Mouse (Mus musculus) ES-Bruce4 (cell line): ENCODE measurements at regions not wholly inside any gene's neighbourhood (a gene's known extent, or its start where the extent isn't known, plus 50 kb on each side); places are given as distances from the start of the nearest gene placed in this dataset.

ENCODE experiments used
- H3K27ac ChIP-seq: 2 replicates; pipeline ENCODE4 v1.5.1; 2012; ENCODE audit warnings: low read length, inconsistent platforms; ENCODE audit not compliant: insufficient read depth
- H3K27me3 ChIP-seq: 2 replicates; pipeline ENCODE4 v1.6.1; 2012; ENCODE audit warnings: mild to moderate bottlenecking, low read length, inconsistent platforms; ENCODE audit not compliant: control insufficient read depth, poor library complexity, insufficient read depth, severe bottlenecking
- H3K36me3 ChIP-seq: 2 replicates; pipeline ENCODE4 v1.6.1; 2012; ENCODE audit warnings: inconsistent platforms, mild to moderate bottlenecking, low read length, moderate library complexity; ENCODE audit not compliant: control insufficient read depth, poor library complexity, insufficient read depth, severe bottlenecking
- H3K4me1 ChIP-seq: one replicate; pipeline ENCODE4 v1.8.1; 2011; ENCODE audit warnings: low read length; ENCODE audit not compliant: control insufficient read depth, insufficient read depth
- H3K4me3 ChIP-seq: 2 replicates; pipeline ENCODE4 v1.5.1; 2011; ENCODE audit warnings: low read depth, mild to moderate bottlenecking, low read length
- H3K9ac ChIP-seq: 2 replicates; pipeline ENCODE4 v1.6.1; 2012; ENCODE audit warnings: low read depth, mild to moderate bottlenecking, inconsistent platforms; ENCODE audit not compliant: poor library complexity, severe bottlenecking
- H3K9me3 ChIP-seq: replicated peaks from 2 replicates; pipeline ENCODE4 v1.6.1; 2012; ENCODE audit warnings: mild to moderate bottlenecking, low read length, inconsistent platforms; ENCODE audit not compliant: control insufficient read depth, poor library complexity, insufficient read depth, severe bottlenecking
- CTCF ChIP-seq: IDR thresholded peaks from one replicate; pipeline ENCODE4 v1.8.1; 2011; ENCODE audit warnings: low read depth, low read length
- EP300 ChIP-seq: IDR thresholded peaks from 2 replicates; pipeline ENCODE4 v1.6.1; 2011; ENCODE audit warnings: low read depth, low read length; ENCODE audit not compliant: insufficient read depth
- POLR2A ChIP-seq: IDR thresholded peaks from one replicate; pipeline ENCODE4 v1.8.1; 2011; ENCODE audit warnings: low read length; ENCODE audit not compliant: insufficient read depth

DNA sequence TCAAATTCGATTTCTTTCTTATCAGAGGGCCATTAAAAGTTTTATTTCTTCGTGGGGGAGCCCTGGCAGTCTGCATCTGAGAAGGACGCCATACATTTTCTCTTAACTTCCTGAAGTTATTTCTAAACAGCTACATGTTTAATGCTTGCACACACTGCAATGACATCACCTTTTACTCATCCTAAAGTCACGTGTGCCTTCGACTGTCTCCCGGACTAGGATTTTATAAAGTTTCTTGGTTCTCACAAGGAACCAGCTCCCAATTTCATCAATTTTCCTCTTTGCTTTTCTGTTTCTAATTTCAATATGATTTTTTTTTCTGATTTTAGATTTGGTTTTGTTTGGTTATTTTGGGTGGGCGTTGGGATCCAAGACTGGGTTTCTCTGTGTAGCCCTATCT lies 73.8 kb upstream of the Lrig3 start:
- Histone ChIP-seq H3K9ac (no peak overlapping the region), H3K4me1 (no peaks in the 10 kb centered on the region), H3K4me3 (no peak overlapping the region), H3K27ac (no peak overlapping the region), H3K27me3 (no peaks in the 10 kb centered on the region), H3K9me3 (no peaks in the 10 kb centered on the region), H3K36me3 (no peaks in the 10 kb centered on the region)
- TF ChIP-seq POLR2A (no peak), CTCF (no peak), EP300 (no peak)

DNA sequence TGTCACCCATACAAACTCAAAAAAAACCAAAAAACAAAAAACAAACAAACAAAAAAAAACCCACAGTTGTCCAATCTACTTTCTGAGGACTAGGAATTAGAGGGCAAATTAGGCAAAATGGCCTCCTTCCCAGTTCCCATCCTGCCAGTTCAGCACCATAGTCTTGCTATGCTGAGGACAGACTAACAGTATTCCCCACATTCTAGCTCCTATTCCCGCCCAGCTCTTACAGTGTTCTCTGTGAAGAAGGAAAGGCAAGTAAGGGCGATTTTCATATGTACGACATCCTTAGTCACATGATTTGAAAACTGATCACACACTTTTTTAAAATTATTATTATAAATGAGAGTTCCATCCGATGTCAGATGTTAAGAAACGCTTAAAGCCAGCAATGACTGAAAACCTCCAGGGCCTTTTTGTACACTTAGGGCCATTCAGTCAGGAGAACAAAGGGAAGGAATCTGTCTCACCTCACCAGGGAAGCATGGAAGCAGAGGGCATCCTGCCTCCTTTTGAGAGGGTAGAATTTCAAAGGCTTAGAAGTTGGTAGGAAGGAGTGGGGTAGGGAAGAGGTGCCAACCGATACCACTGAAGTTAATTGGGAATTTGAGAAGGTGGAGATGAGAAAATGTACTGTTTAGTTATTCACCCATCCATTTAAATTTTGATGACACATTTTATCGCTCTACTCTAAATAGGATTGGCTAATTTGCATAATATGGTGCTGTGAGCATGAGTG lies 70.1 kb upstream of the Lrig3 start:
- Histone ChIP-seq H3K9ac (no peak overlapping the region), H3K4me3 (no peak overlapping the region), H3K27me3 (no peaks in the 10 kb centered on the region), H3K27ac (no peak overlapping the region), H3K4me1 (no peaks in the 10 kb centered on the region), H3K36me3 (no peaks in the 10 kb centered on the region), H3K9me3 (no peaks in the 10 kb centered on the region)
- no peak for TF ChIP-seq CTCF
- no peak for TF ChIP-seq POLR2A
- no peak for TF ChIP-seq EP300

DNA sequence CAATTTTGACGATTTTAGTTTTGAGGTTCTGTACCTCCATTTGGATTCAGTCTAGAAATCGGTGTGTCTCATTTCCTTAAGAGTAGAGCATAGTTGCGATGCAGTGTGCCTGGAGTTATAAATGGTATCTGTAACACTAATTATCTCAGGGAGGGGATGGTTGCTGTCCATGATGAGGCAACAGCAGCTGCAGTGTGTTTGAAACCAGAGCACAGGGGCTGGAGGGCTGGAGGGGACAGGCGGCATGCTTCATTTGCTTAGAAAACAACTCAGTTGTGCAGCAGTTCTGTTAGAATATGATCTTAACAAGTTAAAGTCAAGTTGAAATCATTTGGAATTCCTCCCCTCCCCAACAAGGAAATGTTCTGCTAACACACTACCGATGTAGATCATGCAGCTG lies 69.3 kb upstream of the Lrig3 start:
- Histone ChIP-seq H3K27ac (no peak overlapping the region), H3K9ac (no peak overlapping the region)

DNA sequence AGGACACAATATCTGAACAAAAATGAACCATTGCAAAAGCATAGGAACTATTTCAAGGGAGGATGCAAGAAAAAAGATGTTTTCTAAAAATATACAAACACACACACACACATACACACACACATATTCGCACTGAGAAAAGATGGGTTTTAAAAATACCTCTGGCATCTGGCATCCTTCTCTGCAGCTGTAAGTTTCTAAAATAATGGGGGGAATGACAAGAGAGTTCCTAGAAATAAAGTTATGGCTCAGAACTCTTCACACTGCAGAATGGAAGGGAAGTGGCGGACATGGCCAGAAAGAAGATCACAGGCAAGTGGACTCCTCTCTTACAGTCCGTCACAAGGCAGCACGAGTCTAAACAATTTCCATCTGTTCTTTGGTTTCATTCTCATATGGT lies 66.5 kb upstream of the Lrig3 start:
- Histone ChIP-seq H3K27ac (no peak overlapping the region), H3K27me3 (no peaks in the 10 kb centered on the region), H3K4me3 (no peak overlapping the region), H3K36me3 (no peaks in the 10 kb centered on the region), H3K9me3 (no peaks in the 10 kb centered on the region), H3K9ac (no peak overlapping the region), H3K4me1 (no peaks in the 10 kb centered on the region)
- TF ChIP-seq CTCF (no peak), POLR2A (no peak), EP300 (no peak)

More for the DNA sequence above, 69.3 kb upstream of the Lrig3 start:
- Histone ChIP-seq H3K27me3 (no peaks in the 10 kb centered on the region), H3K4me3 (no peak overlapping the region), H3K36me3 (no peaks in the 10 kb centered on the region), H3K4me1 (no peaks in the 10 kb centered on the region), H3K9me3 (no peaks in the 10 kb centered on the region)
- no peak for TF ChIP-seq CTCF
- no peak for TF ChIP-seq EP300
- no peak for TF ChIP-seq POLR2A

DNA sequence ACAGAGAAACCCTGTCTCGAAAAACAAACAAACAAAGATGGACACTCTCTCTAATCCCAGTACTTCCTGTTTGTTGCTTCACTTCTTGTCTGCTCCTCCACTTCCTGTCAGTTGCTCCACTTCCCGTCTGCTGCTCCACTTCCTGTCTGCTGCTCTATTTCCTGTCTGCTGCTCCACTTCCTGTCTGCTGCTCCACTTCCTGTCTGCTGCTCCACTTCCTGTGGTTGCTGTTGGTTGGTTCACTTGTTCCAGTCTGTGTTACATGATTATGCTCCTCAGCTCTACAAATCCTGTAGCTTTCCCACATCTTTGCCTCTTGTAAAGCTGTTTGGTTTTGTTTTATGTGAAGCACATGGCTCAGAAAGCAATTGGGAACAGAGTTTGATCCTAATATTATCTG lies 65.4 kb upstream of the Lrig3 start:
- Histone ChIP-seq H3K9me3 (no peaks in the 10 kb centered on the region), H3K27ac (no peak overlapping the region), H3K36me3 (no peaks in the 10 kb centered on the region), H3K9ac (no peak overlapping the region), H3K4me3 (no peak overlapping the region), H3K4me1 (no peaks in the 10 kb centered on the region), H3K27me3 (no peaks in the 10 kb centered on the region)
- TF ChIP-seq CTCF = no peak
- no peak for TF ChIP-seq POLR2A
- TF ChIP-seq EP300 = no peak

DNA sequence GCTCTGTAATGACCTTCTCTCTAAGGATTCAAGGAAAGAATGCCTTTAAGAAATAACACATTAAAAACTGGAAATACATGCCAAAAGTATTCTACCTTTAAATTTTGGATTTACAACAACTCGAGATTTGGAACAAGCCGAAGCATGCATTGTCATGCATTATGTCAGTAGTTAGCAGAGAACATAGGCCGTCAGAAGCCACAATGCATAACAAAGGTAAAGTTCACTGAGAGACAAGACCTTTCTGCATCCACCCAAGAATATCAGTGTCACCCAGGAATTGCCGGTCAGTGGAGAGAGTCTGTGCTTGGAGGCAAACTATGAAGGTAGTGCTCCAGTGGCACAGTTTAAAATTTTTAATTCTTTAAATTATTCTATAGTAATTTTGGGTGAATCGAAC lies 63.3 kb upstream of the Lrig3 start:
- TF ChIP-seq EP300 (no peak), POLR2A (no peak), CTCF (no peak)
- no peaks in the 10 kb centered on the region for H3K4me1 ChIP-seq
- no peak overlapping the region for H3K4me3 ChIP-seq
- no peaks in the 10 kb centered on the region for H3K27me3 ChIP-seq
- H3K36me3 ChIP-seq = no peaks in the 10 kb centered on the region
- no peak overlapping the region for H3K9ac ChIP-seq
- H3K27ac ChIP-seq = no peak overlapping the region
- no peaks in the 10 kb centered on the region for H3K9me3 ChIP-seq
